Mouse (Mus musculus): Measurements from ENCODE around the gene Cfap97. TPM values are rescaled to one million over a fixed set of nuclear protein-coding genes. Genes with fewer than 3 reads are reported as not detected.
"Not testable (repeated sequence)": the region's sequence is repeated elsewhere in the genome, so short reads cannot be mapped to it uniquely, and the experiment has no call there.

Gene Cfap97
- 19.6 and 25.2 TPM in 2 replicates for polyA plus RNA-seq (2015; fragmentation: Nextera tagmentation; extraction: Ambion mirVana)

- H3K4me1 ChIP-seq (ENCODE audit: insufficient read depth, low read length), result peaks cover 14% of the 10 kb centered on the region
- peak; percentile 83 for ATAC-seq (ENCODE audit: low FRiP score, low TSS enrichment)
- peaks cover 13% of the 10 kb centered on the region for H3K27me3 ChIP-seq (ENCODE audit: insufficient read depth, low read length)
- no peaks in the 10 kb centered on the region for H3K36me3 ChIP-seq (ENCODE audit: insufficient read depth, low read length)
- H3K4me2 ChIP-seq (replicated peaks; ENCODE audit: low read depth, low read length), result peak within 1 kb of the TSS; percentile 86
- H3K27ac ChIP-seq (ENCODE audit: low read length), result no peak within 1 kb of the TSS
- peak within 1 kb of the TSS; percentile 82 for H3K9ac ChIP-seq (replicated peaks; ENCODE audit: low read length)
- peak within 1 kb of the TSS; percentile 80 for H3K4me3 ChIP-seq (ENCODE audit: low read length)
- no peaks in the 10 kb centered on the region for H3K9me3 ChIP-seq (ENCODE audit: low read length)
- WGBS, result 1% methylated on average over 61 of the region's 75 CpGs
These were observed at the start of gene Cfap97 for GRCm38 (mm10) chr8:46151202-46152062. Gene Cfap97 (plus strand): TSS chr8:46151771.

- Histone ChIP-seq H3K27ac (ENCODE audit: low read length) (no peak overlapping the region), H3K27me3 (ENCODE audit: insufficient read depth, low read length) (no peaks in the 10 kb centered on the region), H3K4me3 (ENCODE audit: low read length) (no peak overlapping the region), H3K9ac (replicated peaks; ENCODE audit: low read length) (no peak overlapping the region), H3K4me1 (ENCODE audit: insufficient read depth, low read length) (no peaks in the 10 kb centered on the region), H3K36me3 (ENCODE audit: insufficient read depth, low read length) (peaks cover 9% of the 10 kb centered on the region; the same call in 1 of the 2 replicates), H3K4me2 (replicated peaks; ENCODE audit: low read depth, low read length) (no peak overlapping the region), H3K9me3 (ENCODE audit: low read length) (peaks cover 6% of the 10 kb centered on the region)
- 94% methylated on average over 11 of the region's 11 CpGs for WGBS
- ATAC-seq (ENCODE audit: low FRiP score, low TSS enrichment), result no peak
These were observed 48.1 kb upstream of the Cfap97 start for GRCm38 (mm10) chr8:46103434-46103833.

GRCm38 (mm10) chr8:46107690-46108089, 43.9 kb upstream of the Cfap97 start:
- Histone ChIP-seq H3K9ac (replicated peaks; ENCODE audit: low read length) (no peak overlapping the region), H3K27me3 (ENCODE audit: insufficient read depth, low read length) (no peaks in the 10 kb centered on the region), H3K4me2 (replicated peaks; ENCODE audit: low read depth, low read length) (no peak overlapping the region), H3K4me1 (ENCODE audit: insufficient read depth, low read length) (no peaks in the 10 kb centered on the region), H3K36me3 (ENCODE audit: insufficient read depth, low read length) (0 out of 2 replicates have a peak, but pooled peaks cover 3% of the 10 kb centered on the region), H3K4me3 (ENCODE audit: low read length) (no peak overlapping the region), H3K27ac (ENCODE audit: low read length) (no peak overlapping the region), H3K9me3 (ENCODE audit: low read length) (no peaks in the 10 kb centered on the region)
- ATAC-seq (ENCODE audit: low FRiP score, low TSS enrichment), result no peak

- not testable (repeated sequence) for H3K27me3 ChIP-seq (ENCODE audit: insufficient read depth, low read length); H3K4me2 ChIP-seq (replicated peaks; ENCODE audit: low read depth, low read length); H3K9ac ChIP-seq (replicated peaks; ENCODE audit: low read length); H3K4me1 ChIP-seq (ENCODE audit: insufficient read depth, low read length); H3K9me3 ChIP-seq (ENCODE audit: low read length); H3K36me3 ChIP-seq (ENCODE audit: insufficient read depth, low read length); H3K27ac ChIP-seq (ENCODE audit: low read length); H3K4me3 ChIP-seq (ENCODE audit: low read length); ATAC-seq (ENCODE audit: low FRiP score, low TSS enrichment)
These were observed 38.0 kb upstream of the Cfap97 start for GRCm38 (mm10) chr8:46113421-46114170.

GRCm38 (mm10) chr8:46117172-46117571, 34.4 kb upstream of the Cfap97 start:
- no peak for ATAC-seq (ENCODE audit: low FRiP score, low TSS enrichment)

GRCm38 (mm10) chr8:46119176-46119575, 32.4 kb upstream of the Cfap97 start:
- H3K27ac ChIP-seq (ENCODE audit: low read length), result no peak overlapping the region
- H3K4me3 ChIP-seq (ENCODE audit: low read length), result no peak overlapping the region
- H3K36me3 ChIP-seq (ENCODE audit: insufficient read depth, low read length), result no peaks in the 10 kb centered on the region
- H3K4me1 ChIP-seq (ENCODE audit: insufficient read depth, low read length), result no peaks in the 10 kb centered on the region
- no peak overlapping the region for H3K4me2 ChIP-seq (replicated peaks; ENCODE audit: low read depth, low read length)
- ATAC-seq (ENCODE audit: low FRiP score, low TSS enrichment), result no peak
- no peaks in the 10 kb centered on the region for H3K27me3 ChIP-seq (ENCODE audit: insufficient read depth, low read length)
- H3K9ac ChIP-seq (replicated peaks; ENCODE audit: low read length), result no peak overlapping the region
- 91% methylated on average over 3 of the region's 3 CpGs for WGBS
- no peaks in the 10 kb centered on the region for H3K9me3 ChIP-seq (ENCODE audit: low read length)

More at GRCm38 (mm10) chr8:46117172-46117571, 34.4 kb upstream of the Cfap97 start:
- H3K27me3 ChIP-seq (ENCODE audit: insufficient read depth, low read length), result no peaks in the 10 kb centered on the region
- H3K9me3 ChIP-seq (ENCODE audit: low read length), result no peaks in the 10 kb centered on the region
- no peak overlapping the region for H3K9ac ChIP-seq (replicated peaks; ENCODE audit: low read length)
- no peaks in the 10 kb centered on the region for H3K36me3 ChIP-seq (ENCODE audit: insufficient read depth, low read length)
- no peaks in the 10 kb centered on the region for H3K4me1 ChIP-seq (ENCODE audit: insufficient read depth, low read length)
- H3K4me3 ChIP-seq (ENCODE audit: low read length), result no peak overlapping the region
- 90% methylated on average over 3 of the region's 3 CpGs for WGBS
- no peak overlapping the region for H3K27ac ChIP-seq (ENCODE audit: low read length)
- no peak overlapping the region for H3K4me2 ChIP-seq (replicated peaks; ENCODE audit: low read depth, low read length)

- Histone ChIP-seq H3K9ac (replicated peaks; ENCODE audit: low read length) (no peak overlapping the region), H3K4me2 (replicated peaks; ENCODE audit: low read depth, low read length) (no peak overlapping the region), H3K9me3 (ENCODE audit: low read length) (no peaks in the 10 kb centered on the region), H3K4me1 (ENCODE audit: insufficient read depth, low read length) (no peaks in the 10 kb centered on the region), H3K4me3 (ENCODE audit: low read length) (no peak overlapping the region), H3K27me3 (ENCODE audit: insufficient read depth, low read length) (no peaks in the 10 kb centered on the region), H3K36me3 (ENCODE audit: insufficient read depth, low read length) (no peaks in the 10 kb centered on the region), H3K27ac (ENCODE audit: low read length) (no peak overlapping the region)
- WGBS, result 88% methylated on average over 2 of the region's 2 CpGs
- no peak for ATAC-seq (ENCODE audit: low FRiP score, low TSS enrichment)
These were observed 29.1 kb upstream of the Cfap97 start for GRCm38 (mm10) chr8:46122498-46122897.

- no peaks in the 10 kb centered on the region for H3K27me3 ChIP-seq (ENCODE audit: insufficient read depth, low read length)
- H3K27ac ChIP-seq (ENCODE audit: low read length), result no peak overlapping the region
- no peak overlapping the region for H3K9ac ChIP-seq (replicated peaks; ENCODE audit: low read length)
- no peaks in the 10 kb centered on the region for H3K36me3 ChIP-seq (ENCODE audit: insufficient read depth, low read length)
- no peak overlapping the region for H3K4me3 ChIP-seq (ENCODE audit: low read length)
- H3K9me3 ChIP-seq (ENCODE audit: low read length), result no peaks in the 10 kb centered on the region
- no peaks in the 10 kb centered on the region for H3K4me1 ChIP-seq (ENCODE audit: insufficient read depth, low read length)
- no peak overlapping the region for H3K4me2 ChIP-seq (replicated peaks; ENCODE audit: low read depth, low read length)
- WGBS, result 69% methylated on average over 2 of the region's 2 CpGs
- ATAC-seq (ENCODE audit: low FRiP score, low TSS enrichment), result no peak
These were observed 21.1 kb upstream of the Cfap97 start for GRCm38 (mm10) chr8:46130426-46130825.

GRCm38 (mm10) chr8:46135546-46135945, 16.0 kb upstream of the Cfap97 start:
- ATAC-seq (ENCODE audit: low FRiP score, low TSS enrichment); H3K27me3 ChIP-seq (ENCODE audit: insufficient read depth, low read length); H3K9ac ChIP-seq (replicated peaks; ENCODE audit: low read length); H3K27ac ChIP-seq (ENCODE audit: low read length); H3K4me3 ChIP-seq (ENCODE audit: low read length); H3K9me3 ChIP-seq (ENCODE audit: low read length); H3K4me1 ChIP-seq (ENCODE audit: insufficient read depth, low read length); H3K4me2 ChIP-seq (replicated peaks; ENCODE audit: low read depth, low read length); H3K36me3 ChIP-seq (ENCODE audit: insufficient read depth, low read length): not testable (repeated sequence)
- 87% methylated on average over 2 of the region's 2 CpGs for WGBS

GRCm38 (mm10) chr8:46137336-46137735, 14.2 kb upstream of the Cfap97 start:
- 86% methylated on average over 1 of the region's 1 CpGs for whole genome bisulfite sequencing
- Histone ChIP-seq H3K36me3 (ENCODE audit: insufficient read depth, low read length) (no peaks in the 10 kb centered on the region), H3K4me3 (ENCODE audit: low read length) (no peak overlapping the region), H3K9ac (replicated peaks; ENCODE audit: low read length) (no peak overlapping the region), H3K4me1 (ENCODE audit: insufficient read depth, low read length) (no peaks in the 10 kb centered on the region), H3K27ac (ENCODE audit: low read length) (no peak overlapping the region), H3K9me3 (ENCODE audit: low read length) (no peaks in the 10 kb centered on the region), H3K27me3 (ENCODE audit: insufficient read depth, low read length) (no peaks in the 10 kb centered on the region), H3K4me2 (replicated peaks; ENCODE audit: low read depth, low read length) (no peak overlapping the region)
- no peak for ATAC-seq (ENCODE audit: low FRiP score, low TSS enrichment)
